Mouse (Mus musculus) adrenal gland, postnatal 36 days (tissue): Measurements from ENCODE around the gene Mlana. TPM values are rescaled to one million over a fixed set of nuclear protein-coding genes. Genes with fewer than 3 reads are reported as not detected.

Source experiments
- DNase-seq, 2 experiments: peaks; one replicate each; pipeline ENCODE4 v3.0.0; 2021; ENCODE audit warnings: mixed read lengths in 1 of 2
- long read RNA-seq, 2 experiments: library from polyadenylated mRNA; stranded (forward); transcript quantifications; one replicate each; pipeline ENCODE4 v2.0.0; 2021; ENCODE audit warnings: borderline sequencing depth in 2 of 2
- total RNA-seq, 2 experiments: library from RNA; stranded (reverse); gene quantifications; 2 replicates each; pipeline ENCODE4 v1.2.3; 2021

The Mlana gene
- not detected for total RNA-seq
- long read RNA-seq, experiment 1: 0 reads
- long read RNA-seq, experiment 2: 0 reads

GRCm38 (mm10) chr19:29697245-29697874 is at the start of gene Mlana:
TSS of gene Mlana (plus strand) at chr19:29697824.
- no peak for DNase-seq

GRCm38 (mm10) chr19:29648550-29648914 is 49.1 kb upstream of the Mlana start:
- DNase-seq: no peak

GRCm38 (mm10) chr19:29649683-29650082 is 47.9 kb upstream of the Mlana start:
- no peak for DNase-seq

GRCm38 (mm10) chr19:29653768-29654265 is 43.8 kb upstream of the Mlana start:
- DNase-seq: no peak

GRCm38 (mm10) chr19:29655148-29655547 is 42.5 kb upstream of the Mlana start:
- no peak for DNase-seq

GRCm38 (mm10) chr19:29656029-29656428 is 41.6 kb upstream of the Mlana start:
- no peak for DNase-seq

- no peak for DNase-seq
Observed at GRCm38 (mm10) chr19:29656620-29657019, 41.0 kb upstream of the Mlana start.

GRCm38 (mm10) chr19:29657033-29657432 is 40.6 kb upstream of the Mlana start:
- DNase-seq: no peak

- DNase-seq: no peak
Observed at GRCm38 (mm10) chr19:29657558-29657957, 40.1 kb upstream of the Mlana start.

- DNase-seq: no peak
Observed at GRCm38 (mm10) chr19:29658836-29659235, 38.8 kb upstream of the Mlana start.

- no peak for DNase-seq
Observed at GRCm38 (mm10) chr19:29659705-29660104, 37.9 kb upstream of the Mlana start.

- DNase-seq: no peak
Observed at GRCm38 (mm10) chr19:29660835-29661764, 36.5 kb upstream of the Mlana start.

- peak; percentile 35 to 48 for DNase-seq
Observed at GRCm38 (mm10) chr19:29661974-29662580, 35.5 kb upstream of the Mlana start.

GRCm38 (mm10) chr19:29663780-29664179 is 33.8 kb upstream of the Mlana start:
- DNase-seq: no peak

GRCm38 (mm10) chr19:29664934-29665333 is 32.7 kb upstream of the Mlana start:
- no peak for DNase-seq

GRCm38 (mm10) chr19:29666164-29666563 is 31.5 kb upstream of the Mlana start:
- no peak for DNase-seq

GRCm38 (mm10) chr19:29666965-29667594 is 30.5 kb upstream of the Mlana start:
- peak; percentile 63 to 76 for DNase-seq

GRCm38 (mm10) chr19:29668135-29668534 is 29.5 kb upstream of the Mlana start:
- no peak for DNase-seq

GRCm38 (mm10) chr19:29670247-29670646 is 27.4 kb upstream of the Mlana start:
- DNase-seq: no peak

- no peak for DNase-seq
Observed at GRCm38 (mm10) chr19:29671160-29671559, 26.5 kb upstream of the Mlana start.

GRCm38 (mm10) chr19:29672660-29673059 is 25.0 kb upstream of the Mlana start:
- DNase-seq: no peak

GRCm38 (mm10) chr19:29674946-29675345 is 22.7 kb upstream of the Mlana start:
- DNase-seq: no peak
